Mouse (Mus musculus): ENCODE results near the gene Scamp3.

DNA sequence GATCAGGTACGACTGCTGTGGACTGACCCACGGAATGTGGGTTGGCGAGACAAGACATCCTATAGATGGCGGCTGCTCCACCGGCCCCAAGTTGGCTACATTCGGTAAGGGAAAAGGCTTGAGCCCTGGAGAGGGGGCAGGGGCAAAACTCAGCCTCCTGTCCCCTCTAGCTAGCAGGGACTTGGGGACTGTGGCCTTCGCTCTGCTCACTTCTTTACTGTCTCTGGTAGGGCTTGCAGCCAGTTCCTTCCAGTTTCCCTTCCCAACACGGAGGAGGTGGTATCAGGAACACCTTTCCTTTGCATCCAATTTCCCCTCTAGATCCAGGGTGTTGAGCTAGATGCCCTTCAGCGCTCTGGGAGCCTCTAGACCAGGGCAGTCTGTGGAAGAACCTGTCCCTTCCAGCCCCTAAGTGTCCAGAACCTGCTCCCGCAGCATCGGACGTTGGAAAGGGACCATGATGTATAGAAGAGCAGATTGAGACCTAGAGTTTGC, 48.1 kb downstream of the Scamp3 start:
- TF ChIP-seq CTCF (IDR thresholded peaks at IDR 0.05; ENCODE audit: low read depth, low read length), result no peak
- TF ChIP-seq POLR2A (IDR thresholded peaks at IDR 0.05; ENCODE audit: extremely low read depth, insufficient read depth, low read length), result no peak

Measured in liver, adult 2 months (tissue).